Mouse (Mus musculus): ENCODE results near the gene Lpar3. TPM values are rescaled to one million over a fixed set of nuclear protein-coding genes. Genes with fewer than 3 reads are reported as not detected.
"Not testable (repeated sequence)": the region's sequence is repeated elsewhere in the genome, so short reads cannot be mapped to it uniquely, and the experiment has no call there.

Gene Lpar3
- total RNA-seq, 2 experiments from 2014 or later, result 0.10 to 0.14 TPM

DNA sequence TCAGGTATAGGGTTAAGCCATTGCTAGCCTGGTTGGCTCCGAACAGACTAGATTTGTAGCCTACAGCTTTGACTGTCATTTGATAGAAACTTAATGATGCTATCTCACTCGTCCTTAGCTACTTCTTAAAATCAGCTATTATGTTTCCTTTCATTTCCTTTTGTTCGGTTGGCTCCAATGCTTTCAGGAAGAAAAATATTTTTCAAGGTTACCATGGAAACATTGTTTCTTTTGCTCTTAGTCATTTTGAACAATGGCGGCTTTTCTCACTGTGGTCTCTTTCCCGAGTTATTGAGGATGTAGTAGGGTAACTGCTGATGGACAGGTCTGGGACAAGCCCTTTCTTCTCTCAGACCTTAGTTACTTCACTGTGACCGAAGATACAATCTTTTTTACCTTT is 24.5 kb upstream of the Lpar3 start:
- H3K4me3 ChIP-seq, result no peak overlapping the region
- intact Hi-C loops (cut with DNase I), result no loop called here
- TF ChIP-seq CTCF (IDR thresholded peaks at IDR 0.05), result no peak
- H3K27ac ChIP-seq, result no peak overlapping the region
- DNase-seq, result no peak

DNA sequence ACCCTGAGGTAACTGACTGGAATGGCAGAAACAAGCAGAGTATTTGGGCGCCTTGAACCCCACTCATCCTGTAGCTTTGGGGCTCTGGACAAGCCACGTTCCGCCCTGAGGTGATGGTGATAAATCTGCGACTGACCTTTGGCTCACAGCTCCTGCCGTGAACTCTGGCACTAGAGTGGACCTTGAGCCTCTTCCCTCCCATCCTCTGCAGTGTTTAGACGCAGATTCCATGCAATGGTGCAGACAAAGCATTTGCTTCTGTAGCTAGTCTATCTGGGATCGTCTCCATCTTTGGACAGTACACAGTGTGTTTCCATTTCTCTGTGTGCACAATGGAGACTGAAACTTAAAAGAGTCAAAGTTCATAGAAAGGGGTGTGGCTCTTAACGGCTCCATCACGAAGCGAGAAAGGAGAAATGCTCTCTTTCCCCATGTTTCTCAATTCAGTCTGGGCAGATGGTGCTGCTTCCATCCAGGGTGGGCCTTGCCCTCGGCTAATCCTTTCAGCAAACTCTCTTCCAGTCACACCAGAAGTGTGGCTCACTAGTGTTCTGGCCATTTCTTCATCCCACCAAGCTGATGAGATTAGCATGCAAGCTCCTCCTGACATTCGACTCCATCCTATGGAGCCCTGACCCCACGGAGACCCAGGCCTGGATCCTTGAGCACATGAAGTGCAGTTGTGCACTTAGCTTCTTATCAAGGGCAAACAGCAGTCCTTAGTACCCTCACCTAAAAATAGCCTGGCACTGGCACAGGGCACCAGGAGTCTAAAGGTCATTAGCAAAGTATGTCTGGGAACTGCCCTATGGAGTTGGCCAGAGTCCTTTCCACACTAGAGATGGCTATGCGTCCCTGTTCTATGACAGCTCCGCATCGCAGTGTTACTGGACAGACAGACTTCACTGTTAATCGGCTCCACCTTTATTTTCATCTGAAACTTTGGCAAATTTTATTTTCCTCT is 23.7 kb upstream of the Lpar3 start:
- no peak overlapping the region for H3K27ac ChIP-seq
- H3K4me3 ChIP-seq, result no peak overlapping the region
- no peak for DNase-seq
- TF ChIP-seq CTCF (IDR thresholded peaks at IDR 0.05), result no peak
- intact Hi-C loops (cut with DNase I), result no loop called here

DNA sequence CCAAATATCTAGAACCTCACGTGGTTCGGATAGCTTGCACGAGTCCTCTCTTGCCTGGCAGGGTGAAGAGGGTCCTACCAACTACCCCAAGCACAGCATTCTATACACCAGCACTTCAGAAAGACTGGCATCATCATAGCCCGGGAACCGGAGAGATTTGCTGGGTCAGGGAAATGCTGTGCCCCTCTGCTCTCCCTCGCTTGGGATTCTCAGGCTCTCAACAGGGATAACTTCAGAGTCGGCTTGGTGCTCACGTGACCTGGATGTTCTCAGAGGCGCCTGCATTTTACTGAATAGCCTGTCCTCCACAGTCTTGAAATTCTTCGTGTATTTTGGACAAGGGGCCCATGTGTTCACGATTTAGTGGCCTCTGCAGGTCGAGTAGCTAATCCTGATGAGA is 23.0 kb upstream of the Lpar3 start:
- TF ChIP-seq CTCF (IDR thresholded peaks at IDR 0.05), result no peak
- Histone ChIP-seq H3K27ac (no peak overlapping the region), H3K4me3 (no peak overlapping the region)

DNA sequence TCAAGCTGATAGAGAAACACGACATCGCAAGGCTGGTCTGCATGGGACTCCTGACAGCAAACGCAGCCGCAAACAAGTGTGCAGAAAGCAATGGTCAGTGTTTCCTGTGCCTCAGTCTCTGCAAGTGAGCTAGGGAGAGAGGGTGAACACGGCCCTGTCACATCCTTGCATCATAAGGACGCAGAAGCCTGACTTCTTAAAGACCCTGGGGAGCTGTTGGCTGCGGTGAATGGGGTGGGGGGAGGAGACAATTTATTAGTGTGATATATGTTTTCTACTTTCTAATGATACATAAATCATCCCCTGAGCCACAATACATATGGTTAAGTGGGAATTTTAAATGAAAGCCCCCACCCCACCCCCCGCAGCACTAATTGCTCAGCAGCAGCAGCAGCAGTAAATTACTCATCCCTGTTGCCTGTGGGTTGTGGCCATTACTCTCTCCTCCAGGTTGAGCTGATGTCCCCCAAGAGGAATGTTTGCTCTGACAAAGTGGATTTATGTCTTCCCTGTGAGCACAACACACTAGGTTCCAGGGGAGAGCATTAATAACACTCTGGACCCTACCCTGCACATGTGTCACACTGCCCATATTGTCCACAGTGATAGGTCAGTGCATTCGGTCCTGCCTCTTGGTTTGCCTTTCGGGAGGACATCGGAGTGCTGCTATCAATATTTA is 21.8 kb upstream of the Lpar3 start:
- Histone ChIP-seq H3K27ac (no peak overlapping the region), H3K4me3 (no peak overlapping the region)
- intact Hi-C loops (cut with DNase I), result no loop called here
- no peak for TF ChIP-seq CTCF (IDR thresholded peaks at IDR 0.05)
- no peak for DNase-seq

More for the DNA sequence above, 23.0 kb upstream of the Lpar3 start:
- DNase-seq, result no peak
- intact Hi-C loops (cut with DNase I), result no loop called here

DNA sequence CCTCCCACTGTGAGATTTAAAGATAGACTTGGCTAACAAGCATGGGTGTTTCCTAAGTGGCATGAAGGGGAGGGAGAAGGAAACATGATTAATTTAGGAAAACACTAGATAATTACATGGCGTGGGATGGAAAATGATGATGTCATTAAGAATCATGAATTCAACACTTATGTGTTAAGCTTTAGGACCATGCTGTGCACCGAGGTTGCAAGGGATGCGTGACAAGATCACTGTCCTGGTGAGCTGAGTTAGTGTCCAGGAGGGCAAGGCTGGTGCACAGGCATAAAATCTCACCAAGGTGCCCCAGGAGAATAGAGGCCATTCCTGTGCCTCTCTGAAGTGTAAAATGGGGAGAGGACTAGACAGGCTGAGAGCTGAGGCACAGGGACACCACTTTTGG is 21.3 kb upstream of the Lpar3 start:
- Histone ChIP-seq H3K27ac (no peak overlapping the region), H3K4me3 (no peak overlapping the region)
- intact Hi-C loops (cut with DNase I), result no loop called here
- no peak for TF ChIP-seq CTCF (IDR thresholded peaks at IDR 0.05)
- DNase-seq, result no peak

DNA sequence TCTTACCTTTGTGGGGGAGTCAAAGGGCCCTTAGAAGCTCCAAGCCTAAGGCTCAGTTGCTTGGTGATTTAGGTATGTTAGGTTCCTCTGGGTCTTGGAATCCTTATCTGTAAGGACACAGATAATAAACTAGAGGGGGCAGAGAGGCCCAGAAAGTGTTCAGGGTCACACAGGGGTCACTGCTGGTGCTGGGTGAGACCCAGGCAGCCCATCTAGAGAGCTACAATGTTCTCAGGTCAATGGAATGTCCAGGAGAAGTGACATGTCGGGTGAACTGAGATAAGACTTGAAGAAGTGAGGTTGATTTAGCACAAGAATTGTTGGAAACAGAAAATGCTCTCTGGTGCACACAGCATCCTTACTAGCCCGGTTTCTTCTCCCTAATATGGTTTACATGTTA is 16.4 kb upstream of the Lpar3 start:
- intact Hi-C loops (cut with DNase I), result no loop called here
- H3K27ac ChIP-seq, result no peak overlapping the region
- no peak overlapping the region for H3K4me3 ChIP-seq
- no peak for DNase-seq
- TF ChIP-seq CTCF (IDR thresholded peaks at IDR 0.05), result no peak

DNA sequence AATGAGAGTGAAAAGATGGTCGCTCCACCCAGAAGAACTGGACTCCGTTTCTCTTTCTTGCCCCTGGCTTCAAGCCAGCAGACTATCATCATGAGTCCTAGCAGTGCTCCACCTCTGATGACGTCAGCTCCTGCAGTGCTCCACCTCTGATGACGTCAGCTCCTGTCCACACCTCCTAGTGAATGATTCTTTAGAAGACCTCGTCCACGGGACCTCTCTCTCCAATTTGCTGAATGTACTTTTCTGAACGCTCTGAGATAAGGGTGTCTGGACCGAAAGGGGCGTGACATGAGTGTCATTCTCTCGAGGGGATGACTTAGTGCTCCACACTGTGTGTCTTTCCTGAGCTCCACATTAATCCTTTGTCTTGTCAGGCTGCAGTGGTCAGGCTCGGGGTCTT is 15.5 kb upstream of the Lpar3 start:
- TF ChIP-seq CTCF (IDR thresholded peaks at IDR 0.05), result no peak
- DNase-seq, result no peak
- Histone ChIP-seq H3K27ac (no peak overlapping the region), H3K4me3 (no peak overlapping the region)
- intact Hi-C loops (cut with DNase I), result no loop called here

DNA sequence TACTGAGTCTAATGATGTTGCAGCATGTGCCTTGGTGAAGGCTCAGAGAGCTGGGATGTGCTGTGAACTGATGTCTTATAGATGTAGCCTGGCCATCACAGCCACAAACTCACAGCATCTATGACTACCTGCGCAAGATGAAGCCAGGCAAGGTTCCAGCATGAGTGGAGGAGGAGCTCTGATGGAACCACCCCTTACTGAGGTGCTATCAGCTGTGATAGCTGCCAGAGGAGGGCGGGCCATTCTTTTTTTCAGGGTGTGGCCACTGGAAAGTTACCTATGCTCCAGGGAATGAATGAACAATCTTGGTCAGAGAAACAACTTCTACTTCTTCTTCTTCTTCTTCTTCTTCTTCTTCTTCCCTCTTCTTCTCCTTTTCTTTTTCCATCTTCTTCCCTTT is 14.1 kb upstream of the Lpar3 start:
- intact Hi-C loops (cut with DNase I), result no loop called here
- DNase-seq, result no peak
- TF ChIP-seq CTCF (IDR thresholded peaks at IDR 0.05), result no peak
- H3K27ac ChIP-seq, result no peak overlapping the region
- H3K4me3 ChIP-seq, result no peak overlapping the region

DNA sequence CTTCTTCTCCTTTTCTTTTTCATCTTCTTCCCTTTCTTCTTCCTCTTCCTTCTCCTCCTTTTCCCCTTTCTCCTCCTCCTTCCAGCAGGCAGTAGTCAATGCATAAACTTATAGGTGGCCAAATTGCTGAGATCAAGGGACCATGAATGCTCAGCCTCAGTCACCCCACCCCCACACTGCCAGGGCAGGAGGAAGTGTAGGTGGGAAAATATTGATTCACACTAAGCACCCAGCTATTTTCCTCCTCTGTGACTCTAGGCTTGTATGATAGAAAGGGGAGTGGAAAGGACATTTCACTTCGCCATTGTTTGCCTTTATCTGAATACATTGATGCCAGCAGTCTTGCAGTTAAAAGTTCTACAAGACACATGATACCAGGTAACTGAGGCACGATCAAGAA is 13.3 kb upstream of the Lpar3 start:
- Histone ChIP-seq H3K4me3 (no peak overlapping the region), H3K27ac (no peak overlapping the region)
- no peak for DNase-seq
- no peak for TF ChIP-seq CTCF (IDR thresholded peaks at IDR 0.05)
- intact Hi-C loops (cut with DNase I), result no loop called here

DNA sequence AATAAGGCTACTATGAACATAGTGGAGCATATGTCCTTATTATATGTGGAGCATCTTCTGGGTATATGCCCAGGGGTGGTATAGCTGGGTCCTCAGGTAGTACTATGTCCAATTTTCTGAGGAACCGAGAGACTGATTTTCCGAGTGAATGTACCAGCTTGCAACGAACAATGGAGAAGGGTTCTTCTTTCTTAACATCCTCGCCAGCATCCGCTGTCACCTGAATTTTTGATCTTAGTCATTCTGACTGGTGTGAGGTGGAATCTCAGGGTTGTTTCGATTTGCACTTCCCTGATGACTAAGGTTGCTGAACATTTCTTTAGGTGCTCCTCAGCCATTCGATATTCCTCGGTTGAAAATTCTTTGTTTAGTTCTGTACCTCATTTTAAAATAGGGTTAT is 11.0 kb upstream of the Lpar3 start:
- DNase-seq; intact Hi-C loops (cut with DNase I); H3K27ac ChIP-seq; H3K4me3 ChIP-seq: not testable (repeated sequence)

DNA sequence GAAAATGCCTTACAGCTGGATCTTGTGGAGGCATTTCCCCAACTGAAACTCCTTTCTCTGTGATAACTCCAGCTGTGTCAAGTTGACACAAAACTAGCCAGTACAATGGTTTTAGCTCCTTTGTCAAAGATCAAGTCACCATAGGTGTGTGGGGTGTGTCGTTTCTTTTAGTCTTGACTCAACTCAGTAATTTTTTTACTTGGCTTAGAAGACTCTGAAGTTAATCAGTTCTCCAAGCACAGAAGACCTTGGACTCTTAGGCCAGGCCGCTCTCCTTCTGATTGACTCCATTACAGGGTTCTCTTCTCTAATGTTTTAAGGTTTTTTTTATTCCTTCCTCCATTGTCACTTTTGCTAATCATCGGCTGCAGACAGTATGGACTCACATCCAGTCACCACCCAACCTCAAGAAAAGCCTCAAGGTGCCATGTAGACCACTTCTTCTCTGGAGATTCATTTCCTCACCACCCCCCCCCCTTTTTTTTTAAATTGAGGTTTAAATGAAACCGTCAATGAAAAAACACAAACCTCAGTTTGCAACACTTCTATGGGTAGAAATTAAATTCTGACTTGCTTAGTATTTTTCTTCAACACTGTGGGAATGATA is 9.5 kb upstream of the Lpar3 start:
- H3K27ac ChIP-seq, result no peak overlapping the region
- no peak overlapping the region for H3K4me3 ChIP-seq
- intact Hi-C loops (cut with DNase I), result no loop called here
- TF ChIP-seq CTCF (IDR thresholded peaks at IDR 0.05), result no peak
- DNase-seq, result no peak

DNA sequence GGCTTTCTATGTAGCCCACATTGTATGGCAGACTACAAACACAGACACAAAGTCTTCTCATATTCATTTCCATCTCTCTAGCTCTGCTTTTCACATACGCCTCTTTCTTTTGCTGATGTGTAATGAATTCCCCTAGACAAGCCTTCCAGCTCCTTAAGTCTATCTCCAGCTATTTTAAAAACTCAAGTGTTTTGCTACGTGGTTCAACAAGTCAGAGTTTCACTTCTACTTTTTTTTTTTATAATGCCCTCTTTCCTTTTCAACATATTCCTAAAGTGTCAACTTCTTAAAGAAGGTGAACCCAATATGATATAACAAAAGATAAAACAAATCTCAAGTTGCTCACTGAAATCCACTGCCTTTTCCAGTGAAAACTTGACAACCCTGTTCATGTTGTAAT is 8.8 kb upstream of the Lpar3 start:
- intact Hi-C loops (cut with DNase I), result no loop called here
- Histone ChIP-seq H3K4me3 (no peak overlapping the region), H3K27ac (no peak overlapping the region)
- TF ChIP-seq CTCF (IDR thresholded peaks at IDR 0.05), result no peak
- DNase-seq, result no peak

DNA sequence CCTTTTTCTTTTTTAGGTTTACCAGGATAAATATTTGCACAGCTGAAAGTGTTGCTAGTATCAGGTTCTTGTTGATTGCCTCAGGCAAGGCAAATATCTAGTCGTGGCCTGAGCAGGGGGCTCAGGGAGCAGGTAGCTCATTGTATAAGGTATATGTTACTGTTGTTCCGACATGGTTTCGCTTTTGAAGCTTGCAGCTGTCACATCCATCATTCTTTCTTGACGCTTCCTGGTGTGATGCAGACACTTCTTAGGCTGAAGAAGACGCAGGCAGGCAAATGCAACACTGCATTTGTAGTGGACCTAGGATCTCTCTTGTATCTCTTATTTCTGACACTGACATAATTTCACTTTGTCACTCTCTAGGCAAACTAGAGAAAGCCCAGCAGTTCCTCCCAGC is 7.4 kb upstream of the Lpar3 start:
- H3K27ac ChIP-seq, result no peak overlapping the region
- DNase-seq, result no peak
- no peak for TF ChIP-seq CTCF (IDR thresholded peaks at IDR 0.05)
- H3K4me3 ChIP-seq, result peak overlapping the region; percentile 50
- intact Hi-C loops (cut with DNase I), result no loop called here

Data from gastrocnemius, adult 2 months (tissue).